Mouse (Mus musculus): ENCODE results near the gene D430041D05Rik.

D430041D05Rik gene

GRCm38 (mm10) chr2:104267049-104267448 is 143.8 kb downstream of the D430041D05Rik start:
- no peak for DNase-seq (ENCODE audit: low spot score)

- DNase-seq (ENCODE audit: low spot score) = no peak
Observed at GRCm38 (mm10) chr2:104261741-104262067, 149.1 kb downstream of the D430041D05Rik start.

GRCm38 (mm10) chr2:104260920-104261740 is 149.7 kb downstream of the D430041D05Rik start:
- DNase-seq (ENCODE audit: low spot score) = no peak

GRCm38 (mm10) chr2:104256585-104256984 is 154.2 kb downstream of the D430041D05Rik start:
- no peak for DNase-seq (ENCODE audit: low spot score)

GRCm38 (mm10) chr2:104254944-104255343 is 155.9 kb downstream of the D430041D05Rik start:
- DNase-seq (ENCODE audit: low spot score) = no peak

- no peak for DNase-seq (ENCODE audit: low spot score)
Observed at GRCm38 (mm10) chr2:104253341-104253740, 157.5 kb downstream of the D430041D05Rik start.

GRCm38 (mm10) chr2:104251647-104252046 is 159.2 kb downstream of the D430041D05Rik start:
- no peak for DNase-seq (ENCODE audit: low spot score)

GRCm38 (mm10) chr2:104249856-104250255 is 161.0 kb downstream of the D430041D05Rik start:
- no peak for DNase-seq (ENCODE audit: low spot score)

- DNase-seq (ENCODE audit: low spot score) = no peak
Observed at GRCm38 (mm10) chr2:104246851-104247250, 164.0 kb downstream of the D430041D05Rik start.

- DNase-seq (ENCODE audit: low spot score) = no peak
Observed at GRCm38 (mm10) chr2:104242055-104242454, 168.8 kb downstream of the D430041D05Rik start.

- no peak for DNase-seq (ENCODE audit: low spot score)
Observed at GRCm38 (mm10) chr2:104237141-104237540, 173.7 kb downstream of the D430041D05Rik start.

GRCm38 (mm10) chr2:104230444-104230843 is 180.4 kb downstream of the D430041D05Rik start:
- no peak for DNase-seq (ENCODE audit: low spot score)

GRCm38 (mm10) chr2:104226057-104226456 is 184.8 kb downstream of the D430041D05Rik start:
- no peak for DNase-seq (ENCODE audit: low spot score)

- DNase-seq (ENCODE audit: low spot score) = no peak
Observed at GRCm38 (mm10) chr2:104219733-104220391, 191.0 kb downstream of the D430041D05Rik start.

GRCm38 (mm10) chr2:104218588-104219065 is 192.2 kb downstream of the D430041D05Rik start:
- DNase-seq (ENCODE audit: low spot score) = no peak

- no peak for DNase-seq (ENCODE audit: low spot score)
Observed at GRCm38 (mm10) chr2:104218114-104218513, 192.7 kb downstream of the D430041D05Rik start.

GRCm38 (mm10) chr2:104209408-104209807 is 201.4 kb downstream of the D430041D05Rik start:
- DNase-seq (ENCODE audit: low spot score) = no peak

GRCm38 (mm10) chr2:104208415-104208814 is 202.4 kb downstream of the D430041D05Rik start:
- DNase-seq (ENCODE audit: low spot score) = no peak

- no peak for DNase-seq (ENCODE audit: low spot score)
Observed at GRCm38 (mm10) chr2:104207948-104208347, 202.9 kb downstream of the D430041D05Rik start.

GRCm38 (mm10) chr2:104205623-104206022 is 205.2 kb downstream of the D430041D05Rik start:
- no peak for DNase-seq (ENCODE audit: low spot score)

GRCm38 (mm10) chr2:104200211-104200610 is 210.6 kb downstream of the D430041D05Rik start:
- no peak for DNase-seq (ENCODE audit: low spot score)

GRCm38 (mm10) chr2:104198186-104198585 is 212.6 kb downstream of the D430041D05Rik start:
- DNase-seq (ENCODE audit: low spot score) = no peak

- no peak for DNase-seq (ENCODE audit: low spot score)
Observed at GRCm38 (mm10) chr2:104197281-104197680, 213.5 kb downstream of the D430041D05Rik start.
